Comparison of ENCODE assay signal across 16 mouse cellular contexts in genomic region chr12:54993246-54994067, GRCm38 (mm10). TPM values are rescaled to one million over a fixed set of nuclear protein-coding genes. Genes with fewer than 3 reads are reported as not detected.
DNase-seq lines count a peak whose midpoint lies in the region; ATAC-seq lines count a peak whose summit lies in the region.
"Had no signal": no experiment of that assay in that cellular context is flagged by ENCODE, and none has a peak within 500 bp of the region (broad histone marks: within the 10 kb centered on the region; RNA-seq: fewer than 3 reads in every experiment).

No protein-coding gene starts in this region.

- peaks cover 16% of the 10 kb centered on the region for H3K27me3 ChIP-seq in erythroblast, embryonic 14.5 days (ENCODE audit: control insufficient read depth)
- H3K27me3 ChIP-seq: embryonic facial prominence, embryonic 13.5 days had no signal

- H3K9me3 ChIP-seq in erythroblast, embryonic 14.5 days (ENCODE audit: control insufficient read depth, low read length), result peaks cover 1% of the 10 kb centered on the region
- H3K9me3 ChIP-seq: embryonic facial prominence, embryonic 13.5 days had no signal

- peaks cover 13% of the 10 kb centered on the region for H3K4me1 ChIP-seq in erythroblast, embryonic 14.5 days (ENCODE audit: control insufficient read depth)
- H3K4me1 ChIP-seq: embryonic facial prominence, embryonic 13.5 days had no signal

- ATAC-seq in erythroblast, adult 5-6 weeks (replicated peaks; ENCODE audit: low FRiP score, poor library complexity, severe bottlenecking), result no peak
- peak; percentile 74 for ATAC-seq in megakaryocyte progenitor cell, adult 5-6 weeks (replicated peaks; ENCODE audit: poor library complexity)
- ATAC-seq: intestine, postnatal 0 days; midbrain, embryonic 16.5 days had no signal

- DNase-seq in right cerebral cortex, adult 18-20 months, result peak; percentile 20
- DNase-seq in right cerebral cortex, postnatal 10 days (ENCODE audit: low spot score in 2 of 2), result no peak
- DNase-seq in brain, adult 2 months (ENCODE audit: low read depth, low spot score), result peak; percentile 35
- DNase-seq in adrenal gland, adult (ENCODE audit: inconsistent age in 2 of 2, low spot score in 1 of 2), result no peak
- DNase-seq in cerebellum, postnatal 4 days (ENCODE audit: low spot score in 2 of 2), result no peak
- DNase-seq: adrenal gland, postnatal 25 days; cerebellum, adult 8-10 months; heart, postnatal 10 days had no signal

- peak overlapping the region; percentile 14 for H3K4me3 ChIP-seq in erythroblast, embryonic 14.5 days (replicated peaks)
- H3K4me3 ChIP-seq: embryonic facial prominence, embryonic 13.5 days had no signal

- peaks cover 4% of the 10 kb centered on the region for H3K36me3 ChIP-seq in erythroblast, embryonic 14.5 days (ENCODE audit: control insufficient read depth)
- H3K36me3 ChIP-seq: embryonic facial prominence, embryonic 13.5 days had no signal

RNA-seq across cellular contexts. Expression of gene Gm20403, which starts 7.1 kb away (rescaled TPM):
- 0.35 and 1.8 TPM in 2 replicates for polyA plus RNA-seq in erythroblast, embryonic 14.5 days (2012)
- total RNA-seq in erythroblast, adult 5-6 weeks (2015; ENCODE audit: low replicate concordance), result not detected in 2 replicates
- not detected in 2 replicates for total RNA-seq in erythroblast, adult 5-6 weeks (2017; ENCODE audit: low replicate concordance)
- not detected in 2 replicates for total RNA-seq in megakaryocyte progenitor cell, adult 5-6 weeks (2015)
- not detected in 2 replicates for total RNA-seq in megakaryocyte progenitor cell, adult 5-6 weeks (2017)
- total RNA-seq: adrenal gland, postnatal 25 days; heart, postnatal 10 days; left cerebral cortex, adult 8-10 months; liver, adult 2 months had no signal
- polyA plus RNA-seq: embryonic facial prominence, embryonic 13.5 days; intestine, postnatal 0 days; liver, adult 2 months; midbrain, embryonic 16.5 days had no signal

RNA-seq across cellular contexts. Expression of gene Baz1a, which starts 20.7 kb away (rescaled TPM):
- polyA plus RNA-seq in erythroblast, embryonic 14.5 days (2012), result 2.9 and 3.1 TPM in 2 replicates
- 80.5 and 122 TPM in 2 replicates for total RNA-seq in erythroblast, adult 5-6 weeks (2015; ENCODE audit: low replicate concordance)
- total RNA-seq in erythroblast, adult 5-6 weeks (2017; ENCODE audit: low replicate concordance), result 52.7 and 55.5 TPM in 2 replicates
- total RNA-seq in megakaryocyte progenitor cell, adult 5-6 weeks (2015), result 367 and 372 TPM in 2 replicates
- 151 and 171 TPM in 2 replicates for total RNA-seq in megakaryocyte progenitor cell, adult 5-6 weeks (2017)

Comparison
In these comparisons a context has a peak if more than half of its experiments do, and no peak if none do; other contexts are left out.
1. DNase-seq: peak in right cerebral cortex, adult 18-20 months (single experiment) and brain, adult 2 months (single experiment); none in right cerebral cortex, postnatal 10 days (0 of 2), adrenal gland, adult (0 of 2) and cerebellum, postnatal 4 days (0 of 2).